Mouse (Mus musculus): Measurements from ENCODE around the gene Eef1akmt1. TPM values are rescaled to one million over a fixed set of nuclear protein-coding genes. Genes with fewer than 3 reads are reported as not detected.

Gene Eef1akmt1
- polyA plus RNA-seq, 1 experiment from 2014 or later, result 62.2 TPM

DNA sequence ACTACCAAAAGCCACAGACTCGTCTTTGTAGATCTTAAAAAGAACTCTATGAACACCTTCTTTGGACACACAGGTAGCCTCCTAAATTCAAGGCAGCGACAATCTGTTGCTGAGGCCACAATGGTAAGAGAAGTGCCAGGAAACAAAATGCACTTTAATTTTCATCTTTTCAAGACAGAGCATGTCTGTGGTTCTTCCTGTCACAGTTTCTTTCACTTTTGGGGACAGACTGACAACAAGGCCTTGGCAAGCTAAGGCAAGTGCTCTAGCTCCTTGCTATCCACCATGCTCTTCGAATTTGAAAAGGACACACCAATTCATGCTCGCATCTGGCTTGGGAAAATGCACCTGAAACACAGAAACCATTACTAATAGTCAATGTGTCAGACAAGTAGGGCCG, 21.9 kb upstream of the Eef1akmt1 start:
- Histone ChIP-seq H3K9me3 (no peaks in the 10 kb centered on the region), H3K27ac (replicated peaks) (no peak overlapping the region), H3K9ac (no peak overlapping the region), H3K27me3 (replicated peaks) (no peaks in the 10 kb centered on the region), H3K4me2 (no peak overlapping the region), H3K36me3 (peaks cover 86% of the 10 kb centered on the region), H3K4me1 (no peaks in the 10 kb centered on the region), H3K4me3 (no peak overlapping the region)
- no peak for ATAC-seq (ENCODE audit: extremely low read depth, insufficient number of reproducible peaks, low FRiP score, low TSS enrichment)
- 95% methylated on average over 5 of the region's 5 CpGs for WGBS

- Histone ChIP-seq H3K27ac (replicated peaks) (no peak overlapping the region), H3K4me3 (no peak overlapping the region), H3K27me3 (replicated peaks) (no peaks in the 10 kb centered on the region), H3K36me3 (peaks cover 91% of the 10 kb centered on the region), H3K4me1 (no peaks in the 10 kb centered on the region), H3K9me3 (no peaks in the 10 kb centered on the region), H3K9ac (no peak overlapping the region), H3K4me2 (no peak overlapping the region)
- WGBS, result 83% methylated on average over 3 of the region's 3 CpGs
- ATAC-seq (ENCODE audit: extremely low read depth, insufficient number of reproducible peaks, low FRiP score, low TSS enrichment), result no peak
Measured at GRCm38 (mm10) chr14:57591830-57592229, 20.4 kb upstream of the Eef1akmt1 start.

DNA sequence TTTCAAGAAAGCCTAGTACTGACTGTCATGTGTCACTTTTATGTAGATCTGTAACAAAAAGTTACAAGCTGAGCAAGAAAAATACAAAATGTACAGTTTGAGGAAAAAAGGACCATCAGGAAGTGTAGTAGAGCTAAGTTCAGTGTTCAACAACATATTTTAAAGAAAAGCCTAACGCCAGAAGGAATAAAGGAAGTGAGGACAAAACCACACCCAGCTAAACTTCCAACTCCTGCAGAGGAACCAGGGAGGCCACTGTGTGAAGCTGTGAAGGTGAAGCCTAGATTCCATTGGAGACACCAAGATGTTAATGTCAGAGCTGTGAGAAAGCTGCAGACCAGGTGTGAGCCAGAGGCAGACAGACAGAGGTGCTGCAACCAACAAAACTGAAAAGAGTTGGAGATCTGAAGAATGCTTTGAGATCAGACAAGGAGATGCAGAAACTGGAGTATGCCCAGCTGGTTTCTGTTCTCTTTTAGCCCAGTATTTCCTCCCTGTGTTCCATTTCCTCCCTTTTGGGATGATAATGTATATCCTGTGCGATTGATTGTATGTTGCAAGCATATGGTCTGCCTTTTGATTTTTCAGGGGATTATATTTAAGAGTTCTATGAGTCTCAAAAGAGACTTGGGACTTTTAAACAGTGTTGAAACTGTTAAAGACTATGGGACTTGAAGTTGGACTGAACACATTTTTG, 5.1 kb upstream of the Eef1akmt1 start:
- WGBS, result 94% methylated on average over 2 of the region's 2 CpGs
- Histone ChIP-seq H3K27me3 (replicated peaks) (no peaks in the 10 kb centered on the region), H3K4me2 (no peak overlapping the region), H3K4me3 (no peak overlapping the region), H3K9me3 (peaks cover 19% of the 10 kb centered on the region), H3K36me3 (peaks cover 50% of the 10 kb centered on the region), H3K4me1 (no peaks in the 10 kb centered on the region), H3K27ac (replicated peaks) (no peak overlapping the region), H3K9ac (no peak overlapping the region)
- ATAC-seq (ENCODE audit: extremely low read depth, insufficient number of reproducible peaks, low FRiP score, low TSS enrichment), result no peak

- no peak overlapping the region for H3K9ac ChIP-seq
- peaks cover 19% of the 10 kb centered on the region for H3K9me3 ChIP-seq
- no peak overlapping the region for H3K4me3 ChIP-seq
- WGBS, result 76% methylated on average over 6 of the region's 6 CpGs
- H3K4me2 ChIP-seq, result no peak overlapping the region
- peaks cover 35% of the 10 kb centered on the region for H3K36me3 ChIP-seq
- H3K4me1 ChIP-seq, result peaks cover 6% of the 10 kb centered on the region
- no peak overlapping the region for H3K27ac ChIP-seq (replicated peaks)
- H3K27me3 ChIP-seq (replicated peaks), result no peaks in the 10 kb centered on the region
- ATAC-seq (ENCODE audit: extremely low read depth, insufficient number of reproducible peaks, low FRiP score, low TSS enrichment), result no peak
Measured at GRCm38 (mm10) chr14:57574792-57575587, 3.6 kb upstream of the Eef1akmt1 start.

- ATAC-seq (ENCODE audit: extremely low read depth, insufficient number of reproducible peaks, low FRiP score, low TSS enrichment), result no peak
- WGBS, result 83% methylated on average over 6 of the region's 6 CpGs
- no peak overlapping the region for H3K27ac ChIP-seq (replicated peaks)
- H3K9me3 ChIP-seq, result no peaks in the 10 kb centered on the region
- H3K4me1 ChIP-seq, result peaks cover 2% of the 10 kb centered on the region
- H3K27me3 ChIP-seq (replicated peaks), result no peaks in the 10 kb centered on the region
- H3K9ac ChIP-seq, result no peak overlapping the region
- no peak overlapping the region for H3K4me3 ChIP-seq
- no peak overlapping the region for H3K4me2 ChIP-seq
- peaks cover 10% of the 10 kb centered on the region; the same call in 1 of the 2 replicates for H3K36me3 ChIP-seq
Measured at GRCm38 (mm10) chr14:57565626-57566025, 5.8 kb downstream of the Eef1akmt1 start.

GRCm38 (mm10) chr14:57556922-57557321, 14.5 kb downstream of the Eef1akmt1 start:
- H3K27ac ChIP-seq (replicated peaks), result no peak overlapping the region
- no peak overlapping the region for H3K9ac ChIP-seq
- no peak overlapping the region for H3K4me2 ChIP-seq
- H3K27me3 ChIP-seq (replicated peaks), result no peaks in the 10 kb centered on the region
- H3K4me1 ChIP-seq, result no peaks in the 10 kb centered on the region
- H3K4me3 ChIP-seq, result no peak overlapping the region
- 70% methylated on average over 1 of the region's 1 CpGs for WGBS
- no peak for ATAC-seq (ENCODE audit: extremely low read depth, insufficient number of reproducible peaks, low FRiP score, low TSS enrichment)
- no peaks in the 10 kb centered on the region for H3K9me3 ChIP-seq
- peaks cover 9% of the 10 kb centered on the region for H3K36me3 ChIP-seq

DNA sequence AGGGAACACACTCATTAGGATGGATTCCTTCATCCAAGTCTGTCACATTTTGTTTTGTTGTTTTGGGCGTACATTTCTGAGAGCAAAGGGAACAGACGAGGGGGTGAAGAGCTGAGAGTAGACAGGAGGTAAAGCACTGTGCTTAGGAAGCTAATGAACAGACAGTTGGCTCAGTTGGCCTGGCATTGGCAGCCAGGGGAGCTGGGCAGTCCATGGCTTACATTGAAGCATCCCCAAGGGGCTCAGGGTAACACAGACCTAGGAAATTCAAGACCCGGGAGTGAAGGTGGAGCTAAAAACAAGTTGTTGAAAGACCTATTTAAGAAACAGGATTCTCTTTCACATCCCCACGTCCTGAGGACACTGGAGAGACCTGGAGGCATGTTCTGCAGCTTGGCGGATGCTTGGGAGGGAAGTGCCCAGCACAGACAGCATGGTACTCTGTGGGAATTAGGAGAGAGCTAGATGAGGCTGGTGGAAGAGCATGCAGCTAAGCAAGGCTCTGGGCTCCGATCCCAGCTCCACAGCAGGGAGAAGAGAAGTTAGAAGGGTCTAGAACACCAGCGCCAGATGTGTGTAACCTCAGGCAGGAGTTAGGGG, 15.8 kb downstream of the Eef1akmt1 start:
- no peaks in the 10 kb centered on the region for H3K4me1 ChIP-seq
- ATAC-seq (ENCODE audit: extremely low read depth, insufficient number of reproducible peaks, low FRiP score, low TSS enrichment), result no peak
- no peak overlapping the region for H3K27ac ChIP-seq (replicated peaks)
- H3K27me3 ChIP-seq (replicated peaks), result no peaks in the 10 kb centered on the region
- 78% methylated on average over 7 of the region's 7 CpGs for WGBS
- H3K9ac ChIP-seq, result no peak overlapping the region
- no peak overlapping the region for H3K4me3 ChIP-seq
- H3K36me3 ChIP-seq, result peaks cover 9% of the 10 kb centered on the region
- H3K4me2 ChIP-seq, result no peak overlapping the region
- no peaks in the 10 kb centered on the region for H3K9me3 ChIP-seq

GRCm38 (mm10) chr14:57554434-57554833, 17.0 kb downstream of the Eef1akmt1 start:
- no peak overlapping the region for H3K4me2 ChIP-seq
- no peaks in the 10 kb centered on the region for H3K27me3 ChIP-seq (replicated peaks)
- no peak overlapping the region for H3K27ac ChIP-seq (replicated peaks)
- H3K4me1 ChIP-seq, result no peaks in the 10 kb centered on the region
- peaks cover 20% of the 10 kb centered on the region for H3K36me3 ChIP-seq
- 81% methylated on average over 5 of the region's 5 CpGs for WGBS
- ATAC-seq (ENCODE audit: extremely low read depth, insufficient number of reproducible peaks, low FRiP score, low TSS enrichment), result no peak
- no peak overlapping the region for H3K9ac ChIP-seq
- no peak overlapping the region for H3K4me3 ChIP-seq
- H3K9me3 ChIP-seq, result no peaks in the 10 kb centered on the region

GRCm38 (mm10) chr14:57552945-57553344, 18.5 kb downstream of the Eef1akmt1 start:
- Histone ChIP-seq H3K36me3 (peaks cover 30% of the 10 kb centered on the region), H3K4me3 (no peak overlapping the region), H3K9ac (no peak overlapping the region), H3K9me3 (no peaks in the 10 kb centered on the region), H3K4me2 (no peak overlapping the region), H3K4me1 (no peaks in the 10 kb centered on the region), H3K27me3 (replicated peaks) (no peaks in the 10 kb centered on the region), H3K27ac (replicated peaks) (no peak overlapping the region)
- no peak for ATAC-seq (ENCODE audit: extremely low read depth, insufficient number of reproducible peaks, low FRiP score, low TSS enrichment)

DNA sequence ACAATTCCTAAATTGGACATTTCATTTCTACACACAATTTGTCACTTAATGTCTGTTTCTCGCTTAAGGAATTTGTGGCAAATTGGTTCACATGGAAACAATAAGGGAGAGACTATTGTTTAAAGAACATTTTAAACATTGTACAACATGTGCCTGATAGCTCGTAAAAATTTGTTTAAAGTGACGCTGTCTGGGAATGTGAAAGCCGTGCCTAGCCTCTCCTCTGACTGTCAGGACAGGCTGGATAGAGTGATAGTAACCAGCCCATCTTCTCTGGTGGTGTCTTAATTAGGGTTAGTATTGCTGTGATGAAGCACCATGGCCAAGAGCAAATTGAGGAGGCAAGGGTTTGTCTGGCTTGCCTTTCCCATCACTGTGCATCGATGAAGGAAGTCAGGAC, 24.4 kb downstream of the Eef1akmt1 start:
- Histone ChIP-seq H3K9me3 (no peaks in the 10 kb centered on the region), H3K4me2 (no peak overlapping the region), H3K4me3 (no peak overlapping the region), H3K27ac (replicated peaks) (no peak overlapping the region), H3K36me3 (peaks cover 21% of the 10 kb centered on the region), H3K27me3 (replicated peaks) (peaks cover 4% of the 10 kb centered on the region; the same call in 1 of the 2 replicates), H3K4me1 (peaks cover 6% of the 10 kb centered on the region), H3K9ac (no peak overlapping the region)
- no peak for ATAC-seq (ENCODE audit: extremely low read depth, insufficient number of reproducible peaks, low FRiP score, low TSS enrichment)
- WGBS, result 74% methylated on average over 5 of the region's 5 CpGs

GRCm38 (mm10) chr14:57546557-57547021, 24.8 kb downstream of the Eef1akmt1 start:
- H3K27me3 ChIP-seq (replicated peaks), result peaks cover 8% of the 10 kb centered on the region; the same call in 1 of the 2 replicates
- no peak overlapping the region for H3K4me2 ChIP-seq
- H3K4me1 ChIP-seq, result peaks cover 6% of the 10 kb centered on the region
- no peak overlapping the region for H3K27ac ChIP-seq (replicated peaks)
- ATAC-seq (ENCODE audit: extremely low read depth, insufficient number of reproducible peaks, low FRiP score, low TSS enrichment), result no peak
- 23% methylated on average over 13 of the region's 13 CpGs for WGBS
- H3K9me3 ChIP-seq, result no peaks in the 10 kb centered on the region
- peaks cover 21% of the 10 kb centered on the region for H3K36me3 ChIP-seq
- H3K9ac ChIP-seq, result no peak overlapping the region
- no peak overlapping the region for H3K4me3 ChIP-seq

Data from heart, embryonic 13.5 days (tissue).